Mouse (Mus musculus): ENCODE measurements around the gene Prss58. TPM values are rescaled to one million over a fixed set of nuclear protein-coding genes. Genes with fewer than 3 reads are reported as not detected.

Gene Prss58
- not detected in 2 replicates for polyA plus RNA-seq (2015; fragmentation: Nextera tagmentation; extraction: Ambion mirVana)

DNA sequence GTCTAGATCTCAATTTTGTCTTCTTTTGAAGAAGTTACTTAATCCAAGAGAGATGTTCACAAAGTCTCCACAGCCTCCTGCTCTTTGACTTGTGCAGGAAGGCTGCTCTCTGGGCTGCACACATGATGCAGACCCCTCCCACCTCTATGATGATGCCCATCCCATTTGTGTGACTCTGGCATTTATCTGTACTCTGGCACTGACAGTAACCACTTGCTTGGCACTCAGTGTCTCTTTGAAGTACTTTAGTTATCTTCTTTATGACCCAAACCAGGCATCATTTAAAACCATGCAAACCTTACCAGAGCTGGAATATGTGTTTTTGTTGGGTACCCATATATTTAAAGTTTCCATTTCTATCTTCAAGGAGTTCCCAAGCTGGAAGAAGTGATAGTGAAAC is at the start of gene Prss58:
Prss58 (minus strand) TSS at position 101 of the 400 bp plus-strand sequence.
- Histone ChIP-seq H3K4me3 (no peak within 1 kb of the TSS), H3K4me1 (no peaks in the 10 kb centered on the region), H3K9ac (no peak within 1 kb of the TSS), H3K36me3 (no peaks in the 10 kb centered on the region), H3K4me2 (no peak within 1 kb of the TSS), H3K27me3 (no peaks in the 10 kb centered on the region), H3K9me3 (no peaks in the 10 kb centered on the region), H3K27ac (no peak within 1 kb of the TSS)
- no peak for ATAC-seq (ENCODE audit: insufficient number of reproducible peaks, insufficient read depth, low FRiP score, low TSS enrichment, low read depth)

- Histone ChIP-seq H3K4me2 (no peak within 1 kb of the TSS), H3K27ac (no peak within 1 kb of the TSS), H3K4me1 (no peaks in the 10 kb centered on the region), H3K9me3 (no peaks in the 10 kb centered on the region), H3K36me3 (no peaks in the 10 kb centered on the region), H3K27me3 (no peaks in the 10 kb centered on the region), H3K9ac (no peak within 1 kb of the TSS), H3K4me3 (no peak within 1 kb of the TSS)
- 90% methylated on average over 10 of the region's 10 CpGs for whole genome bisulfite sequencing
- ATAC-seq (ENCODE audit: insufficient number of reproducible peaks, insufficient read depth, low FRiP score, low TSS enrichment, low read depth): no peak
Observed at GRCm38 (mm10) chr6:40940457-40940856, 40.3 kb upstream of the Prss58 start, which contains the start of gene 1700074P13Rik. Gene 1700074P13Rik, minus strand, starts transcription at chr6:40940557.

DNA sequence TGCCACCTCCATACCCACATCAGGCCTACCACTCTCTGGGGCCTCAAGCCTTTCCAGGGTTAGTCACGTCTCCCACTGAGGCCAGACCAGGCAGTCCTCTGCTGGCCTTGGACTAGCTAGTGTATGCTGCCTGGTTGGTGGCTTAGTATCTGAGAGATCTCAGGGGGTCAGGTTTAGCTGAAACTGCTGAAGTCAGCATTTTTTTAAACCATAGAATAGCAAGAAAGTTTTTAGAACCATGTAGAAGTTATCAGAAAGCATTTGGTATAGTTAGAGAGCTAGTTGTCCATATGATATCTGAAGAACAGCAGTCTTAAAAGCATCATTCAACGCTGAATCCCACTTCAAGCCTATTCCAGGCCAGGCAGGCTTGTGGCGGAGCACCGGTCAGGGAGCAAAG is 19.8 kb upstream of the Prss58 start:
- no peak for ATAC-seq (ENCODE audit: insufficient number of reproducible peaks, insufficient read depth, low FRiP score, low TSS enrichment, low read depth)
- Histone ChIP-seq H3K4me3 (no peak overlapping the region), H3K27me3 (no peaks in the 10 kb centered on the region), H3K9me3 (no peaks in the 10 kb centered on the region), H3K27ac (no peak overlapping the region), H3K36me3 (no peaks in the 10 kb centered on the region), H3K4me2 (no peak overlapping the region), H3K4me1 (no peaks in the 10 kb centered on the region), H3K9ac (no peak overlapping the region)
- 80% methylated on average over 4 of the region's 4 CpGs for WGBS

DNA sequence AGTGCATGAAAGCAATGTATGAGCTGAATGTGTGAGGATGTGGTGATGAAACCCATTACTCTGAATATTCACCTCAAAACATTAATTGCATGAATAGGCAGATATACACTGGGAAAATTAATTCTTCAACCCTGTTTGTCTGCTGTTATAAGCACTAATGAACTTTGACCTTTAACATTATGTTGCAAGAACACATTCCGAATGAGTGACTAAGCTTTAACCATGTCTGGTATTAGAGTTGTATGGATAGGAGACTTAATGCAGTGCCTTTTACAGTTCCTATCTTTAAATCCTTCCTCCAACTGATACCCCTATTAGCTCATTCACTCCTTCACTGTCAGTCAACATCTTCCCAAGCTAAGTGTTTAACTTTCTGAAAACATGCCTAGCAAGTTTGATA is 5.5 kb downstream of the Prss58 start:
- 78% methylated on average over 1 of the region's 1 CpGs for WGBS
- no peak overlapping the region for H3K4me3 ChIP-seq
- no peak for ATAC-seq (ENCODE audit: insufficient number of reproducible peaks, insufficient read depth, low FRiP score, low TSS enrichment, low read depth)
- no peak overlapping the region for H3K4me2 ChIP-seq
- H3K27me3 ChIP-seq: no peaks in the 10 kb centered on the region
- H3K36me3 ChIP-seq: no peaks in the 10 kb centered on the region
- H3K9me3 ChIP-seq: no peaks in the 10 kb centered on the region
- no peaks in the 10 kb centered on the region for H3K4me1 ChIP-seq
- no peak overlapping the region for H3K27ac ChIP-seq
- H3K9ac ChIP-seq: no peak overlapping the region

DNA sequence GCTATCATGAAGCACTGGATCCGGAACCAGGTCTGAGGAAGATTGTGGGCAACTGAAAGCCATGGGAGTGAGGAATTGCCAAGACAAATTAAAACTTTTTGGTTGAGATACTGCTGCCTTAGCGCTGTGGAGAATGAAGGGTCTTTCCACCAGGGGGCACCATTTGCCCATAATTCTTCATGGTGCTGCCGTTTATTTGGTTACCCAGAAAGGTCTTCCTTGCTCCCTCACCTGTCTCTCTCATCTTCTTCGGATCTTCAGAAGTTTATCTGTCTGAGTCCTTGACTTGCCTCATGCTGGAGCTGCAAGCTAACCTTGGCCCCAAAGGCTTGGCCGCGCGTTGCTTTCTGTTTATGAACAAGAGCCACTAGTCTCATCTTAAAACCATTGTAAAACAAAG is 6.6 kb downstream of the Prss58 start:
- Histone ChIP-seq H3K36me3 (no peaks in the 10 kb centered on the region), H3K9me3 (no peaks in the 10 kb centered on the region), H3K4me2 (no peak overlapping the region), H3K27me3 (no peaks in the 10 kb centered on the region), H3K27ac (no peak overlapping the region), H3K4me1 (no peaks in the 10 kb centered on the region), H3K4me3 (no peak overlapping the region), H3K9ac (no peak overlapping the region)
- ATAC-seq (ENCODE audit: insufficient number of reproducible peaks, insufficient read depth, low FRiP score, low TSS enrichment, low read depth): no peak
- 41% methylated on average over 7 of the region's 7 CpGs for WGBS

GRCm38 (mm10) chr6:40891754-40892153 is 8.4 kb downstream of the Prss58 start:
- Histone ChIP-seq H3K9ac (no peak overlapping the region), H3K27ac (no peak overlapping the region)
- WGBS: 78% methylated on average over 4 of the region's 4 CpGs

DNA sequence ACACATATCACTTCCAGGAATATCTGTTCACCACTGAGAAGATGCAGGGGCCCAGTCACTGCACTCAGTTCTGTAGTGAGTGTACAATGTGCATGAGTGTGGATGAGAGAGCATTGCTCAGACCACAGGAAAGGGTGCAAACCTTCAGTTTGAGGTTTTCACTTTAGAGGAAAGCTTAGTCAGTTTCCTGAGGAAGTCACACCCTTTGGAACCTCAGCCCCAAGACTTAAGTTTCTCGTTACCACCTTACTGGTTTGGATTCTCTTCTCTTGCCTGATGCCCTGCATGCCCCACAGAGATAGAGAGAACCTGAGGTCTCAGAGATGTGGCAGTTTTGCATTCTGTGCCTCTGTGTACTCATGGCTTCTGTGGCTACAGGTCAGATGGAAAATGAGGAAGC is 9.2 kb downstream of the Prss58 start:
- Histone ChIP-seq H3K4me2 (no peak overlapping the region), H3K9ac (no peak overlapping the region), H3K4me3 (no peak overlapping the region), H3K27ac (no peak overlapping the region), H3K27me3 (no peaks in the 10 kb centered on the region), H3K9me3 (no peaks in the 10 kb centered on the region), H3K36me3 (no peaks in the 10 kb centered on the region), H3K4me1 (no peaks in the 10 kb centered on the region)
- ATAC-seq (ENCODE audit: insufficient number of reproducible peaks, insufficient read depth, low FRiP score, low TSS enrichment, low read depth): no peak
- WGBS: 71% methylated on average over 1 of the region's 1 CpGs

More at GRCm38 (mm10) chr6:40891754-40892153, 8.4 kb downstream of the Prss58 start:
- Histone ChIP-seq H3K4me2 (no peak overlapping the region), H3K36me3 (no peaks in the 10 kb centered on the region), H3K4me3 (no peak overlapping the region), H3K4me1 (no peaks in the 10 kb centered on the region), H3K27me3 (no peaks in the 10 kb centered on the region), H3K9me3 (no peaks in the 10 kb centered on the region)
- ATAC-seq (ENCODE audit: insufficient number of reproducible peaks, insufficient read depth, low FRiP score, low TSS enrichment, low read depth): no peak

GRCm38 (mm10) chr6:40887394-40887793 is 12.8 kb downstream of the Prss58 start, which contains the start of gene Moxd2:
Gene Moxd2, minus strand, starts transcription at chr6:40887494.
- Histone ChIP-seq H3K9me3 (no peaks in the 10 kb centered on the region), H3K27ac (no peak within 1 kb of the TSS), H3K4me1 (no peaks in the 10 kb centered on the region), H3K9ac (no peak within 1 kb of the TSS), H3K27me3 (no peaks in the 10 kb centered on the region), H3K36me3 (no peaks in the 10 kb centered on the region), H3K4me2 (no peak within 1 kb of the TSS), H3K4me3 (no peak within 1 kb of the TSS)
- 91% methylated on average over 3 of the region's 3 CpGs for WGBS
- peak; percentile 59; the same call in 1 of the 2 replicates for ATAC-seq (ENCODE audit: insufficient number of reproducible peaks, insufficient read depth, low FRiP score, low TSS enrichment, low read depth)

DNA sequence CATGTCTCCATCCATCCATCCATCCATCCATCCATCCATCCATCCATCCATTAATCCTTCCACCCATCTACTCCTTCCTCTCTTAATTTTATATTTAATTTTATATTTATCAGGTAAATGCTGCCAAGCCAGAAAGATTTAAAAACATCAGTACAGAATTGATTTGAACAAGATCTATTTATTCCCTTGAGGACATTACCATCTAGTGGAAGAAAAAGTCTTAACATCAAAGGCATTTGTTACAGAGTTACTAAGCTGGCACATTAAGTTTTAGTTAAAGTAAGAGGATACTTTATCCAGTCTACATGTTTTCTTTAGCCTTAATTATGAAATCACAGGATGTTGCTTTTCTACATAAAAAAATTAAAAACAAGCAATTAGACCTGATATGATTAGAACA is 54.9 kb downstream of the Prss58 start:
- Histone ChIP-seq H3K9me3 (no peaks in the 10 kb centered on the region), H3K4me3 (no peak overlapping the region), H3K27me3 (no peaks in the 10 kb centered on the region), H3K9ac (no peak overlapping the region), H3K36me3 (no peaks in the 10 kb centered on the region), H3K4me2 (no peak overlapping the region), H3K27ac (no peak overlapping the region), H3K4me1 (no peaks in the 10 kb centered on the region)
- ATAC-seq (ENCODE audit: insufficient number of reproducible peaks, insufficient read depth, low FRiP score, low TSS enrichment, low read depth): no peak

Other genes starting within 250 kb of the Prss58 start
- gene Moxd2, start 12.9 kb downstream of the Prss58 start, polyA plus RNA-seq (2015; fragmentation: Nextera tagmentation; extraction: Ambion mirVana): not detected in 2 replicates
- gene 1700074P13Rik, start 40.2 kb upstream of the Prss58 start, polyA plus RNA-seq (2015; fragmentation: Nextera tagmentation; extraction: Ambion mirVana): not detected in 2 replicates
- not detected in 2 replicates for gene Gm4744, start 51.5 kb upstream of the Prss58 start, polyA plus RNA-seq (2015; fragmentation: Nextera tagmentation; extraction: Ambion mirVana)
- not detected in 2 replicates for gene 1810009J06Rik, start 64.4 kb upstream of the Prss58 start, polyA plus RNA-seq (2015; fragmentation: Nextera tagmentation; extraction: Ambion mirVana)
- not detected in 2 replicates for gene Gm2663, start 99.1 kb upstream of the Prss58 start, polyA plus RNA-seq (2015; fragmentation: Nextera tagmentation; extraction: Ambion mirVana)
- not detected in 2 replicates for gene 2210010C04Rik, start 135.1 kb upstream of the Prss58 start, polyA plus RNA-seq (2015; fragmentation: Nextera tagmentation; extraction: Ambion mirVana)